Comparison of ENCODE assay signal across 7 mouse cellular contexts in the genomic region with DNA sequence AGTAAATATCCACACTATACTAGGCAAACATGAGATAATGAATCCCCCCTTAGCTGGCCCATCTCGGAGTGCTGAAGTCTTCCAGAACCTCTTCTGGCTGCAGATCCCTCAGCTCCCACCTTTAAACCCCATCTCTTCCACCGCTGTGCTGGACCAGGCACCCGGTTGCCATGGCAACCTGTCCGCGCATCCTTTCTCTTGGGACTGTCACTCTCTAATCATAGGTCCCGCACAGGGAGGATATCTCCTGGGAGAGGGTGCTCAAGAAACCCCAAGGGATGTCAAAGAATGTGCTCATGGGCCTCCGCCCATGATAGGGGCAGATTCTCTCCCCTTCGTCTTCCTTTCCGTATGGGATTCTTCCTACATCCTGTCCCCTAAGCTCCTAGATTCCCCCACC. TPM values are rescaled to one million over a fixed set of nuclear protein-coding genes. Genes with fewer than 3 reads are reported as not detected.
A peak's percentile ranks its signal among the peaks of the same experiment; 100 is the strongest.
DNase-seq lines count a peak whose midpoint lies in the region; ATAC-seq lines count a peak whose summit lies in the region.

No protein-coding gene starts in this region.

- peak; percentile 38 for DNase-seq in neural tube, embryonic 11.5 days (ENCODE audit: low spot score)
- no peak for DNase-seq in neural tube, embryonic 10.5 days (ENCODE audit: extremely low spot score, low spot score)
- no peak for DNase-seq in forebrain, embryonic 11.5 days (ENCODE audit: low spot score)
- DNase-seq in left cerebral cortex, postnatal 4 days = peak; percentile 38
- peak; percentile 75 to 86 for DNase-seq in right cerebral cortex, postnatal 10 days (ENCODE audit: low spot score in 2 of 2)
- DNase-seq in urinary bladder, postnatal 36 days (ENCODE audit: low spot score in 2 of 2) = no peak
- no peak for DNase-seq in ovary, adult 18-20 months (ENCODE audit: low spot score)

- H3K4me1 ChIP-seq in neural tube, embryonic 11.5 days (ENCODE audit: control insufficient read depth, insufficient read depth, low read length) = peaks cover 15% of the 10 kb centered on the region
- peaks cover 9% of the 10 kb centered on the region for H3K4me1 ChIP-seq in forebrain, embryonic 11.5 days (replicated peaks; ENCODE audit: control insufficient read depth, insufficient read depth, low read length)

- H3K27me3 ChIP-seq in neural tube, embryonic 11.5 days (ENCODE audit: control insufficient read depth, insufficient read depth, low read length) = peaks cover 48% of the 10 kb centered on the region
- peaks cover 54% of the 10 kb centered on the region for H3K27me3 ChIP-seq in forebrain, embryonic 11.5 days (ENCODE audit: control insufficient read depth, insufficient read depth, low read length)

- H3K36me3 ChIP-seq in neural tube, embryonic 11.5 days (ENCODE audit: control insufficient read depth, insufficient read depth, low read length) = no peaks in the 10 kb centered on the region
- H3K36me3 ChIP-seq in forebrain, embryonic 11.5 days (ENCODE audit: control insufficient read depth, insufficient read depth, low read length) = no peaks in the 10 kb centered on the region

- H3K4me2 ChIP-seq in neural tube, embryonic 11.5 days (ENCODE audit: low read depth) = peak overlapping the region; percentile 30
- H3K4me2 ChIP-seq in forebrain, embryonic 11.5 days (ENCODE audit: low read depth, low read length, severe bottlenecking) = peak overlapping the region; percentile 9; the same call in 1 of the 2 replicates

- intact Hi-C loops in left cerebral cortex, postnatal 4 days (cut with DNase I) = no loop called here

- H3K9me3 ChIP-seq in neural tube, embryonic 11.5 days (ENCODE audit: control insufficient read depth, low read length) = no peaks in the 10 kb centered on the region
- H3K9me3 ChIP-seq in forebrain, embryonic 11.5 days (ENCODE audit: control insufficient read depth, low read length) = no peaks in the 10 kb centered on the region

- peak overlapping the region; percentile 15; the same call in 1 of the 2 replicates for H3K4me3 ChIP-seq in neural tube, embryonic 11.5 days (ENCODE audit: low read depth, low read length)
- peak overlapping the region; percentile 11; the same call in 1 of the 2 replicates for H3K4me3 ChIP-seq in forebrain, embryonic 11.5 days (ENCODE audit: low read depth, low read length)

- WGBS in neural tube, embryonic 11.5 days = 3% methylated on average over 9 of the region's 9 CpGs
- WGBS in forebrain, embryonic 11.5 days = 2% methylated on average over 9 of the region's 9 CpGs

- no peak overlapping the region for H3K9ac ChIP-seq in neural tube, embryonic 11.5 days (ENCODE audit: low read length)
- no peak overlapping the region for H3K9ac ChIP-seq in forebrain, embryonic 11.5 days (ENCODE audit: low read length)

- ATAC-seq in neural tube, embryonic 11.5 days (ENCODE audit: insufficient read depth, low FRiP score, low TSS enrichment) = no peak
- no peak for ATAC-seq in forebrain, embryonic 11.5 days (replicated peaks; ENCODE audit: low FRiP score)

- no peak overlapping the region for H3K27ac ChIP-seq in neural tube, embryonic 11.5 days (ENCODE audit: low read depth, low read length)
- no peak overlapping the region for H3K27ac ChIP-seq in forebrain, embryonic 11.5 days (ENCODE audit: low read depth, low read length)

RNA-seq across cellular contexts. Expression of a gene that starts 0.3 kb away (rescaled TPM):
- polyA plus RNA-seq in neural tube, embryonic 11.5 days (2014; fragmentation: Nextera tagmentation; extraction: Ambion mirVana) = 30.5 and 36.5 TPM in 2 replicates
- polyA plus RNA-seq in forebrain, embryonic 11.5 days (2014; fragmentation: Nextera tagmentation; extraction: Ambion mirVana) = 4.1 and 4.9 TPM in 2 replicates
- 100 to 1,000 TPM; 108 to 159 TPM for total RNA-seq in left cerebral cortex, postnatal 4 days (2021)

RNA-seq across cellular contexts. Expression of a gene that starts 6.1 kb away (rescaled TPM):
- 17.0 and 21.8 TPM in 2 replicates for polyA plus RNA-seq in neural tube, embryonic 11.5 days (2014; fragmentation: Nextera tagmentation; extraction: Ambion mirVana)
- polyA plus RNA-seq in forebrain, embryonic 11.5 days (2014; fragmentation: Nextera tagmentation; extraction: Ambion mirVana) = 2.9 and 4.0 TPM in 2 replicates
- total RNA-seq in left cerebral cortex, postnatal 4 days (2021) = 1 to 10 TPM; 8.4 to 8.7 TPM

RNA-seq across cellular contexts. Expression of a gene that starts 8.2 kb away (rescaled TPM):
- polyA plus RNA-seq in neural tube, embryonic 11.5 days (2014; fragmentation: Nextera tagmentation; extraction: Ambion mirVana) = 4.6 and 4.9 TPM in 2 replicates
- 0.36 and 0.44 TPM in 2 replicates for polyA plus RNA-seq in forebrain, embryonic 11.5 days (2014; fragmentation: Nextera tagmentation; extraction: Ambion mirVana)
- 1 to 10 TPM; 2.4 to 2.7 TPM for total RNA-seq in left cerebral cortex, postnatal 4 days (2021)

RNA-seq across cellular contexts. Expression of a gene that starts 8.6 kb away (rescaled TPM):
- polyA plus RNA-seq in neural tube, embryonic 11.5 days (2014; fragmentation: Nextera tagmentation; extraction: Ambion mirVana) = 16.2 and 17.3 TPM in 2 replicates
- 10.2 and 12.9 TPM in 2 replicates for polyA plus RNA-seq in forebrain, embryonic 11.5 days (2014; fragmentation: Nextera tagmentation; extraction: Ambion mirVana)
- total RNA-seq in left cerebral cortex, postnatal 4 days (2021) = 10 to 100 TPM; 23.5 to 25.4 TPM

RNA-seq across cellular contexts. Expression of a gene that starts 25.6 kb away (rescaled TPM):
- polyA plus RNA-seq in neural tube, embryonic 11.5 days (2014; fragmentation: Nextera tagmentation; extraction: Ambion mirVana) = 6.0 and 7.7 TPM in 2 replicates
- polyA plus RNA-seq in forebrain, embryonic 11.5 days (2014; fragmentation: Nextera tagmentation; extraction: Ambion mirVana) = 2.0 and 3.3 TPM in 2 replicates
- not detected for total RNA-seq in left cerebral cortex, postnatal 4 days (2021)

Comparison
In these comparisons a context has a peak if more than half of its experiments do, and no peak if none do; other contexts are left out.
1. DNase-seq: peak in neural tube, embryonic 11.5 days (single experiment), left cerebral cortex, postnatal 4 days (single experiment) and right cerebral cortex, postnatal 10 days (2 of 2); none in neural tube, embryonic 10.5 days (single experiment), forebrain, embryonic 11.5 days (single experiment), urinary bladder, postnatal 36 days (0 of 2) and ovary, adult 18-20 months (single experiment).